Mouse (Mus musculus) testis, adult 2 months (tissue): ENCODE results near the gene Jag1.

Source experiments
- CTCF ChIP-seq: fragments of 200-500 bp; IDR thresholded peaks from 2 replicates; pipeline ENCODE4 v1.5.1; 2012; ENCODE audit warnings: low read depth, mild to moderate bottlenecking, inconsistent platforms, low read length, moderate library complexity; ENCODE audit not compliant: control insufficient read depth, insufficient read depth, insufficient replicate concordance
- POLR2A ChIP-seq: fragments of 200-500 bp; IDR thresholded peaks from 2 replicates; pipeline ENCODE4 v1.6.1; 2012; ENCODE audit warnings: low read depth, mild to moderate bottlenecking, inconsistent platforms, low read length, moderate library complexity; ENCODE audit not compliant: control insufficient read depth

DNA sequence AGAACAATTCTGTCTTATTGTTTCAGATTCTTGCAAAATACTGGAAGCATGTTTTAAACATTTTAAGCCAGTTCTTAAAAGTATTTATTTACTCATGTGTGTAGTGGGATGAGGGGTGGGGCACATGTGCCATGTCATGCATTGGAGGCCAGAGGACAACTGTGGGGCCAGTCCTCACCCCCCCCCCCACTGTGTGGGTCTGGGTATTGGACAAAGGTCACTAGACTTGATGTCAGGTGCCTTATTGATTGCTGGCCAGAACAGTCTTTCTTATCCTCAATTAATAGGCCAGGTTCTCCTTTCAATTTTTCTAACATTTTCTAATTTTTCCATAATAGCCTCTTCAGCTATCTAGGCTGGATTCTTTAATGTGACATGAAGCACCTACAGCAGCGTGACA lies 21.6 kb upstream of the Jag1 start:
- TF ChIP-seq CTCF (no peak), POLR2A (no peak)
